Mouse (Mus musculus): ENCODE data around the gene S100z. TPM values are rescaled to one million over a fixed set of nuclear protein-coding genes. Genes with fewer than 3 reads are reported as not detected.

S100z gene
- not detected in 2 replicates for polyA plus RNA-seq (2016; fragmentation: Nextera tagmentation; extraction: Ambion mirVana)

GRCm38 (mm10) chr13:95478671-95479413 is at the start of gene S100z:
Gene S100z (minus strand): TSS chr13:95478721.
- no peak within 1 kb of the TSS for H3K4me2 ChIP-seq
- H3K4me3 ChIP-seq: no peak within 1 kb of the TSS
- H3K4me1 ChIP-seq: peaks cover 25% of the 10 kb centered on the region
- H3K27me3 ChIP-seq (replicated peaks): peaks cover 33% of the 10 kb centered on the region
- 76% methylated on average over 21 of the region's 21 CpGs for WGBS (ENCODE audit: insufficient replicate concordance)
- no peak within 1 kb of the TSS for H3K9ac ChIP-seq
- H3K36me3 ChIP-seq: no peaks in the 10 kb centered on the region
- no peaks in the 10 kb centered on the region for H3K9me3 ChIP-seq (replicated peaks)
- no peak within 1 kb of the TSS for H3K27ac ChIP-seq
- ATAC-seq: no peak

GRCm38 (mm10) chr13:95524674-95525491 is 46.4 kb upstream of the S100z start, which contains the start of gene F2rl1:
Gene F2rl1 (minus strand): TSS chr13:95525227.
- H3K4me1 ChIP-seq: peaks cover 13% of the 10 kb centered on the region
- H3K9me3 ChIP-seq (replicated peaks): no peaks in the 10 kb centered on the region
- WGBS (ENCODE audit: insufficient replicate concordance): 1% methylated on average over 53 of the region's 54 CpGs
- H3K27me3 ChIP-seq (replicated peaks): peaks cover 89% of the 10 kb centered on the region
- peak within 1 kb of the TSS; percentile 40 for H3K4me3 ChIP-seq
- no peak within 1 kb of the TSS for H3K9ac ChIP-seq
- no peak within 1 kb of the TSS for H3K27ac ChIP-seq
- ATAC-seq: peak; percentile 70
- no peaks in the 10 kb centered on the region for H3K36me3 ChIP-seq
- H3K4me2 ChIP-seq: peak within 1 kb of the TSS; percentile 61

GRCm38 (mm10) chr13:95524424-95524673 is 45.8 kb upstream of the S100z start:
- Histone ChIP-seq H3K4me1 (peaks cover 13% of the 10 kb centered on the region), H3K27me3 (replicated peaks) (peaks cover 84% of the 10 kb centered on the region), H3K27ac (no peak overlapping the region), H3K9ac (no peak overlapping the region), H3K36me3 (no peaks in the 10 kb centered on the region), H3K4me3 (peak overlapping the region; percentile 40), H3K4me2 (peak overlapping the region; percentile 61), H3K9me3 (replicated peaks) (no peaks in the 10 kb centered on the region)
- peak; percentile 28; the same call in 1 of the 2 replicates for ATAC-seq
- WGBS (ENCODE audit: insufficient replicate concordance): under 1% methylated on average over 13 of the region's 13 CpGs

DNA sequence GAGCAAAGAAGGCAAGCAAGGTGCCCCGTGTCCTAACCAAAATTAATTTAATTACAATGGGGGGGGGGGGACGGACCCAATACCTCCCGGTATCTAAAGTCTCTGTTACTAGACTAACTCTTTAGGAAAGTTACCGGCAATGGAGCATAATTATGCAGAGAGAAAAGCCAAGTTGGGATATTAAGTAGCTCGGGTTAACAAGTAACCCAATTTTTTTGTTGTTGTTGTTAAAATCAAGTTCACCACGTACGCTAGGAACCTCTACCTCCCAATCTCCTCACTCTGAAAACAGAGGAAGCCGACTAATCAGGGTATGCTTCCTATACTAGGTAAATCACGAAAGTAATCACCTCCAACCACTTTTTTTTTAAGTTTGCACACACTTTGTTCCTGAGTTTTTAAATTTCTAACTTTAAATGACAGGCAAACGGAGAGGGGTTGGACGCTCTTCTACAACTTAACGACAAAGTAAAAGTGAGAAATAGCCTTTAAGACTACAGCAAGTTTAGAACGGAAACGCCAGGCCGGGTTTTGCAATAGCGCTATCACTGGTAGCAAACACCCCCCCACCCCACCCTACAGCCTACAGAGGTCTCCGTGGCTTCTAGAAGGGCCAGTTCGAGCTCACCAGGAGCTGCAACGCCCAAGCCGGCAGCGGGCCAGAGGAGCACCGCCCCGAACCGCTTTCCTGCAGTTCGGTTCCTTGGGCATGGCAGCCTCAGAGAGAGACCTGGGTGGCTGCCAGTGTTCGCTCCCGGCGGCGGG is 45.3 kb upstream of the S100z start:
- H3K4me3 ChIP-seq: peak overlapping the region; percentile 40
- peaks cover 13% of the 10 kb centered on the region for H3K4me1 ChIP-seq
- H3K36me3 ChIP-seq: no peaks in the 10 kb centered on the region
- WGBS (ENCODE audit: insufficient replicate concordance): 2% methylated on average over 29 of the region's 29 CpGs
- no peaks in the 10 kb centered on the region for H3K9me3 ChIP-seq (replicated peaks)
- peak overlapping the region; percentile 61 for H3K4me2 ChIP-seq
- H3K27me3 ChIP-seq (replicated peaks): peaks cover 79% of the 10 kb centered on the region
- no peak overlapping the region for H3K27ac ChIP-seq
- no peak overlapping the region for H3K9ac ChIP-seq
- ATAC-seq: 0 out of 2 replicates have a peak, but pooled peaks have one; percentile 28

- Histone ChIP-seq H3K9me3 (replicated peaks) (no peaks in the 10 kb centered on the region), H3K27me3 (replicated peaks) (peaks cover 63% of the 10 kb centered on the region), H3K4me3 (no peak overlapping the region), H3K9ac (no peak overlapping the region), H3K27ac (no peak overlapping the region), H3K36me3 (no peaks in the 10 kb centered on the region), H3K4me1 (peaks cover 13% of the 10 kb centered on the region), H3K4me2 (no peak overlapping the region)
- WGBS (ENCODE audit: insufficient replicate concordance): 63% methylated on average over 10 of the region's 10 CpGs
- ATAC-seq: no peak
Measured at GRCm38 (mm10) chr13:95522176-95522575, 43.7 kb upstream of the S100z start.

- H3K9ac ChIP-seq: no peak overlapping the region
- no peak for ATAC-seq
- H3K27ac ChIP-seq: no peak overlapping the region
- WGBS (ENCODE audit: insufficient replicate concordance): 56% methylated on average over 6 of the region's 6 CpGs
- H3K4me1 ChIP-seq: peaks cover 13% of the 10 kb centered on the region
- H3K4me2 ChIP-seq: no peak overlapping the region
- no peaks in the 10 kb centered on the region for H3K36me3 ChIP-seq
- H3K4me3 ChIP-seq: no peak overlapping the region
- no peaks in the 10 kb centered on the region for H3K9me3 ChIP-seq (replicated peaks)
- peaks cover 51% of the 10 kb centered on the region for H3K27me3 ChIP-seq (replicated peaks)
Measured at GRCm38 (mm10) chr13:95521029-95521428, 42.5 kb upstream of the S100z start.

GRCm38 (mm10) chr13:95514756-95515155 is 36.2 kb upstream of the S100z start:
- 58% methylated on average over 4 of the region's 4 CpGs for WGBS (ENCODE audit: insufficient replicate concordance)
- H3K36me3 ChIP-seq: no peaks in the 10 kb centered on the region
- no peak overlapping the region for H3K4me3 ChIP-seq
- no peaks in the 10 kb centered on the region for H3K4me1 ChIP-seq
- H3K9ac ChIP-seq: no peak overlapping the region
- H3K9me3 ChIP-seq (replicated peaks): no peaks in the 10 kb centered on the region
- H3K4me2 ChIP-seq: no peak overlapping the region
- ATAC-seq: no peak
- no peak overlapping the region for H3K27ac ChIP-seq
- H3K27me3 ChIP-seq (replicated peaks): peaks cover 8% of the 10 kb centered on the region; the same call in 1 of the 2 replicates

- Histone ChIP-seq H3K9me3 (replicated peaks) (no peaks in the 10 kb centered on the region), H3K27ac (no peak overlapping the region), H3K27me3 (replicated peaks) (0 out of 2 replicates have a peak, but pooled peaks cover 4% of the 10 kb centered on the region), H3K36me3 (no peaks in the 10 kb centered on the region), H3K4me1 (no peaks in the 10 kb centered on the region), H3K4me3 (no peak overlapping the region), H3K9ac (no peak overlapping the region), H3K4me2 (no peak overlapping the region)
- ATAC-seq: no peak
- WGBS (ENCODE audit: insufficient replicate concordance): 76% methylated on average over 5 of the region's 5 CpGs
Measured at GRCm38 (mm10) chr13:95510054-95510453, 31.5 kb upstream of the S100z start.

DNA sequence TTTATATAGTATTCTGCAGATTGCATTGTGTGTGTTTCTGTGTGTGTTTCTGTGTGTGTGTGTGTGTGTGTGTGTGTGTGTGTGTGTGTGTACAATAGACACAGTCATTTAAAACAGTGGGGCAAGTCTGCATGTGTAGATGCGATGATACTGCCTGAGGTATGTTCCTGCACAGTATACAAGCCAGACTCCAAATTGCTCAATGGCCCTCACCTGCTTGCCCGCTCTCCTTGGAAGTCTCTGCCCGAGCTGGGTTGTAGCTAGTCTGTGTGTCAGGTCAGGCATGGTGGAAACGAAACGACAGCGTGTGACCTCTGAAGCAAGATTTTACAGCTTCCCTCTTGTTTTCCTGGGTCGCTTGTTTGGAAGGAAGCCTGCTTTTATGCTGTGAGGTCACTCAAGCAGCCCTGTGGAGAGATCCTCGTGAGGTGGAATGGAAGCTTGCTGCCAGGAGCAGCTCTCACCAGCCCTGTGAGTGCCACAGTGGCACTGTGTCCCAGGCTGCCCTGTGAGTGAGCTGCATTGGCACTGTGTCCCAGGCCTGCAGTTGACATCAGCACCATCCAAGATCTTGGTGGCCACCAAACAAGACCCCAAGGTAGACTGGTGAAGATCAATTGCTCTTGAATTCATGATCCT is 24.9 kb upstream of the S100z start:
- no peak overlapping the region for H3K27ac ChIP-seq
- H3K9me3 ChIP-seq (replicated peaks): no peaks in the 10 kb centered on the region
- no peak for ATAC-seq
- H3K36me3 ChIP-seq: no peaks in the 10 kb centered on the region
- no peaks in the 10 kb centered on the region for H3K4me1 ChIP-seq
- no peak overlapping the region for H3K4me2 ChIP-seq
- 60% methylated on average over 8 of the region's 8 CpGs for WGBS (ENCODE audit: insufficient replicate concordance)
- H3K4me3 ChIP-seq: no peak overlapping the region
- H3K27me3 ChIP-seq (replicated peaks): 0 out of 2 replicates have a peak, but pooled peaks cover 7% of the 10 kb centered on the region
- H3K9ac ChIP-seq: no peak overlapping the region

GRCm38 (mm10) chr13:95496601-95497000 is 18.1 kb upstream of the S100z start:
- no peaks in the 10 kb centered on the region; the same call in 1 of the 2 replicates for H3K4me1 ChIP-seq
- H3K4me3 ChIP-seq: no peak overlapping the region
- ATAC-seq: no peak
- no peaks in the 10 kb centered on the region for H3K36me3 ChIP-seq
- no peaks in the 10 kb centered on the region for H3K9me3 ChIP-seq (replicated peaks)
- H3K9ac ChIP-seq: no peak overlapping the region
- no peak overlapping the region for H3K27ac ChIP-seq
- no peak overlapping the region for H3K4me2 ChIP-seq
- 85% methylated on average over 3 of the region's 3 CpGs for WGBS (ENCODE audit: insufficient replicate concordance)
- 0 out of 2 replicates have a peak, but pooled peaks cover 8% of the 10 kb centered on the region for H3K27me3 ChIP-seq (replicated peaks)

DNA sequence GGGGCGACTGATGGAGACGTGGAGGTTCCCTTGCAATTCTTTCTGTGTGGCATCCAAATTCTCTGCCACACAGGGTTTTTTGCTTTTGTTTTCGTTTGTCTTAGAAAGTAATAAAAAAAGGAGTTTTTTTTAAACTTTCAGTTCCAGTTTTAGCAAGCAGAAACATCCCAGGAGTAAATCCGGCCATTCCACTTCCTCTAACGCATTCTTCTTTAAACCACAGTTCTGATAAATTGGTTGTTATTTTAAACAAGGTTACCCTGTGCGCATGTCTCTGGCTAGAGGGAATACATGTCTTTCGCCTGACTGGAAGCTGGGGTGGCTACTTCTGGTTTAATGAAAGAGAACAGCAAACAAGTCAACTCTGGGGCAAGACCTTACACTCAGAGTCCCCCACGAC is 16.3 kb upstream of the S100z start:
- 53% methylated on average over 8 of the region's 8 CpGs for WGBS (ENCODE audit: insufficient replicate concordance)
- Histone ChIP-seq H3K36me3 (no peaks in the 10 kb centered on the region), H3K9ac (no peak overlapping the region), H3K4me2 (no peak overlapping the region), H3K4me3 (no peak overlapping the region), H3K9me3 (replicated peaks) (no peaks in the 10 kb centered on the region), H3K4me1 (no peaks in the 10 kb centered on the region; the same call in 1 of the 2 replicates), H3K27ac (no peak overlapping the region), H3K27me3 (replicated peaks) (0 out of 2 replicates have a peak, but pooled peaks cover 5% of the 10 kb centered on the region)
- no peak for ATAC-seq

All from liver, embryonic 12.5 days (tissue).